Mouse (Mus musculus) spleen, postnatal 10 days (tissue): ENCODE results near the gene Prss32.

ENCODE experiments used
- DNase-seq, 2 experiments: peaks; one replicate each; pipeline ENCODE4 v3.0.0; 2021 to 2022; ENCODE audit warnings: low spot score in 2 of 2

Prss32 gene

DNA sequence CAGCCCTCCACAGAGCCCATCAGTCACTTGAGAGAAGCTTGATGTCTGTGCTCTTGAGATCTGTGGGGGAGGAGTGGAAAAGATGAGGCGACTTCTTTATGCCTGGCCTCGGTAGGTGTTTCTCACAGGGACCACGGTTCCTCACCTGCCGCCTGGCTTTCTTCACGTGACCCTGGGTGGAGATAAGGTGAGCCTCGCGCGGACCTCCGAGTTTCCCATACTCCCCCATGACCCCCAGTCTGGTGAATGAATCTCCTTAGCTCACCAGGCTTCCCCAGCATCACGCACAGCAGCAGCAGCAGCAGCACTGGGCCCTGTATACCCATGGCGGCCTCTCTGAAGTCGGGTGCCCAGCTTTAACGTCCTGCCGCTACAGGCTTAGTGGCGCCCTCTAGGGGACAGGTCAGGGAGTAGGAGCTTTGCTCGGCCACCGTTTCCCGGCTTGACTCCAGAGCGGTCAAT is at the start of gene Prss32, which contains the start of gene Prss41:
Prss32 (plus strand) TSS at position 44 of the 462 bp plus-strand sequence.
Prss41 (minus strand) TSS at position 361 of the 462 bp plus-strand sequence.
- peak; percentile 48 to 78 for DNase-seq

DNA sequence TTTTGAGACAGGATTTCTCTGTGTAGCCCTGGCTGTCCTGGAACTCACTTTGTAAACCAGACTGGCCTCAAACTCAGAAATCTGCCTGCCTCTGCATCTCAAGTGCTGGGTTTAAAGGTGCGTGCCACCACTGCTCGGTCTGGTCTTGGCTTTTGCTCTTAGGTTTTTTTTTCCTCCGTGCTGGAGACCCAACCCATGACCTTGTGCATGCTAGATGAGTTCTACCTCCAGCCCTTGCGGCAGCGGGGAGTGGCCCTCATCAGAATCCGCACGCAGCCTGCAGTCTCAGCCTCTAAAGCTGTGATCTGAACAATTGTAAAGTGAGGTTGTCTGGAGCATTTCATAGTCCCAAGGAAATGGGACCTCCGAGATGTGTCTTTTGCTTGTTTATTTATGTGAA is 48.3 kb upstream of the Prss32 start:
- no peak for DNase-seq

DNA sequence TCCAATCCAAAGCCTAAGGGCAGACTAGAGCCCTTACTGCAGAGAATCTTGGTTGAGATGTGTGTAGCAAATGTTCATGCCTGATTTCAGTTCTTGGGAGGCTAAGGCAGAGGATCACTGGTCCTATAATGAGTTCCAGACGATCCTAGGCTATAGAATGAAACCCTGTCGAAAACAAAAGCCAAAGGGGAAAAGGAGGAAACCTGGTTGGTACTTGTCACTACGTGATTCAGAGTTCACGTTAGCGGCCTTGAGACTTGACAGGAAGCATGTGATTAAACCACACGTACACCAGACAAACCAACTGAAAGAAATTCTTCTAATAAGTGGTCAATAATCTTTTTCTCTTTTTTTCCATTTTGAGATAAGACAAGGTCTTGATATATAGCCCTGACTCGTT is 46.3 kb upstream of the Prss32 start:
- no peak for DNase-seq

DNA sequence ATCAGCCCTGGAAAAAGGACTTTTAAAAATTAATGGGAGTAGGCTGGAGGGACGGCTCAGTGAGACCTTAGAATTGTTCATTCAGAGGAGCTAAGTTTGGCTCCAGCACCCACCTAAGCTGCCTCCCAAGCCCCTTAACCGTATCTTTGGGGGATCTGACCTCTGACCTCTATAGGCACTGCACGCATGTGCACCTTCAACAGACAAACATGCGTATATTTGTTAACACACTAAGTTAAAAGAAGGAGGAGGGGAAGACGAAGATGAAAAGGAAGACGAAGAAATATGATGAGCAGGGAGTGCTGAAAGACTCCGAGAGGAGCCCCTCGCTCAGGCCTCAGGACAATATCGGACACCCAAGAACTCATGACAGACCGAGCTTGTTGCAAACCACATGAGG is 42.0 kb upstream of the Prss32 start:
- DNase-seq, result no peak

DNA sequence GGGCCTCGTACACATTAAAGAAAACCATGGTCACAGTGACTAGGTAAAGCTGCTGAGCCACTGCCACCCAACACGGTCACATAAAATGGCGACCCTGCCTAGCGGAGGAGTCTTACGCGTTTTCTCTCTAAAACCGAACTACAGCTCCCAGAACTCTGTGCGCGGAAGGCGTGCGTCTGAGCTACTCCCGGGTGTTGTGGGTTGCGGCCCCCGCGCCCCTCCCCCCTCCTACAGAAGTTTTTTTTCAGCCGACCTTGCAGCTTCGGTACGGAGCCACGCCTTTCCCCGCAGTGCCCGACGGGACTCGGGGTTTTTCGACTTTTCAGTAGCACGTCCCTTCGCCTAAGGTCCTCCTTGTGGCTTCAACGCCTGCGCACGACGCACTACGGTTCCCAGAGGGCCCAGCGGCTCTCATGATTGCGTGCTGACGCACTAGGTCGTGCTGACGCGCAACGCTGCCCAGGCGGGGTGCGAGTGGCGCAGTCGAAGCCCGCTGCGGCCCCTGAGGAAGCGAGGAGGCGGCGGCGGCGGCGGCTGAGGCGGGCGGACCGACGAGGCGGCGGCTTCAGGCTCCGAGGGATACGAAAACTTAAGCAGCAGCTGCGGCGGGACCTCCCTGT is 40.8 kb upstream of the Prss32 start:
- DNase-seq, result peak; percentile 91 to 97

DNA sequence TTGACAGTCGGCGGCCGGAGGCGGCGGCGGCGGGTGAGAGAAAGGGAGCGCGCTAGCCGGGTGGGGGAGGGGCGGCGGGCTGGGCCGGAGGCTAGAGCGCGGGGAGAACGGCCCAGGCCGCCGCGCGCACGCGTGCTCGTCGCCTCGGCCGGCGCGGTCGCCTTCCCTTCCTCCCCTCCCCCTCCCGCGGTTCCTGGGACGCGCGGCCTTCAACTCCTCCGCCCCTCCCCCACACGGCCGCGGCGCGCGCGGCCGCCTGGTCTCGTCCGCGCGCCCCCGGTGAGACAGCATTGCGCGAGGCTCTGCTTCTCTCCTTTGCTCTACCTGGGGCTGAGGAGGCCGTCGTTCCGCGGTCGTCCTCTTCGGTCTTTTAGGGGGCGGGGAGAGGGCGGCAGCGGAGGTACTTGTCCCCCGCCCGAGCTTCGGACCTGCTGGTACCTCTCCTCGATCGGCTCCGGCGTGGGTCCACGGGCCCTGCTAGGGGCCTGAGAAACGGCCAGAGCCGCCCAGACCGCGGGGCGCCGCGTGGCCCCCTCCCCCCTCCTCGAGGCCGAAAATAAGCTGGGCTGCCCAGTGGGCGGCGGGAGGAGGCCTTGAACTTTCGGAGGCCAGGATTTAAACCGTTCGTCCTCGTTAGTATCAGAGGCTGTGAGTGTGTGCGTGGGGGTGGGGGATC is 40.2 kb upstream of the Prss32 start:
- DNase-seq, result peak in 1 of 2 experiments; percentile 91

DNA sequence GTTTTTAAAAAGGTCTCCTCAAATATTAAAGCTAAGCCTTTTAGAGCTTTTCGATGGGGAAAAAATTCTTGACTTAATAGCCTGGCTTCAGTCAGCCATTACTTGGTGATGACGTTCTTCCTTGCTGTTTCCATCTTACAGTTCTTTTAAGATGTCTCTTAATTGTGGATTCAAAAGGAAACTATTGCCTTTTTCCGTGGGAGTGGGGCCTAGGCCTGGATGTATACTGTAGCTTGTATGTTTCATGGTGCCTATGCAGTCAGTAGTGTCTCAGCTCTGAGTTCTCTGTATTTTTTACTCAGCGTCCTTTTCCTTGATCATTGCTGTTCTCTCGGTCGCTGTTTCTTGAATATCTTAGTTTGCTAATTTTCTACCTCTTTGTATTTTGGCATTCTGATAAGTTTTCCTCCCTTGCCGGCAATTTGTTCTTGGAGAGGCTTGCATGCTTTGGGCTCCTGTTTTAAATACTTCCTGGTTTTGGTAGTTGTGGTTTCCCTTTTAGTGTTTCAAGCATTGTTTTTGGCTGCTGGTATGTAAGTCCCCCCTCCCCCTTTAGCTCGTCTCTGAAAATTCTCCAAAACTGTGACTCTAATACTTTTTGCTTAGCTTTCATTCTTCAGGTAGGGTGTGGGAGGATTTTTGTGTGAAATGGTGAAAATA is 39.1 kb upstream of the Prss32 start:
- DNase-seq, result no peak

DNA sequence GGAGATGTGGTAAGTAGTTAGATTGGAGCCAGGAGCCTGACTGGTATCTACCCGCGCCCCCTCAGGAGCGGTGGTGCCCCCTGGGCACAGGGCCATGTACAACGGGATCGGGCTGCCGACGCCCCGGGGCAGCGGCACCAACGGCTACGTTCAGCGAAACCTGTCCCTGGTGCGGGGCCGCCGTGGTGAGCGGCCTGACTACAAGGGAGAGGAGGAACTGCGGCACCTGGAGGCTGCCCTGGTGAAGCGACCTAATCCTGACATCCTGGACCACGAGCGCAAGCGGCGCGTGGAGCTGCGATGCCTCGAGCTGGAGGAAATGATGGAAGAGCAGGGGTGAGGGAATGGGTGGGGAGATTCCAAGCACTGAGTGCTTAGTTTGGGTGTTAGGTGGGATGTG is 36.8 kb upstream of the Prss32 start:
- peak in 1 of 2 experiments; percentile 30 for DNase-seq

DNA sequence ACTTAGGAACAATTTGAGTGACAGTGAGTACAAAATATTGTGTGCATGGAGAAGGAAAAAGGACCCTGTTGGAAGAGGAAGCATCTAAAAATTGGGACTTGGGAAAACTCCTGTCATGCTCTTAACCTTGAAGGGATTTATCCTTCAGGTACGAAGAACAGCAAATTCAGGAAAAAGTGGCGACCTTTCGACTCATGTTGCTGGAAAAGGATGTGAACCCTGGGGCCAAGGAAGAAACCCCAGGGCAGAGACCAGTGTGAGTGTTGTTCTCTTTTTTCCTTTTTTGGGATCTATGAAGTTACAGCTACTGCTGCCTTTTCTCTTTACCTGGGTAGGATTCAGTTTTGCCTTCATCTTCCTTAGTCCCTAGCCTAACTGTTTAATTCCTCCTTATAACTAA is 35.7 kb upstream of the Prss32 start:
- no peak for DNase-seq

DNA sequence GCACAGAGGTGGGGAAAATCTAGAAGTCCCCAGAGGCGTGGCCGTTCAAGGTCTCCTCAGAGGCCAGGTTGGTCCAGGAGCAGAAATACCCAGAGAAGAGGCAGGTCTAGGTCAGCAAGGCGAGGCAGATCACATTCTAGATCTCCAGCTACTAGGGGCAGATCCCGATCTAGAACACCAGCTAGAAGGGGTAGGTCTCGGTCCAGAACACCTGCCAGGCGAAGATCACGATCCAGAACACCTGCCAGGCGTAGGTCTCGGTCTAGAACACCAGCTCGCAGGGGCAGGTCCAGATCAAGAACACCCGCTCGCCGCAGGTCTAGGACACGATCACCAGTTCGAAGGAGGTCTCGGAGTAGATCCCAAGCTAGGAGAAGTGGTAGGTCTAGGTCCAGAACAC is 28.0 kb upstream of the Prss32 start:
- DNase-seq, result no peak

DNA sequence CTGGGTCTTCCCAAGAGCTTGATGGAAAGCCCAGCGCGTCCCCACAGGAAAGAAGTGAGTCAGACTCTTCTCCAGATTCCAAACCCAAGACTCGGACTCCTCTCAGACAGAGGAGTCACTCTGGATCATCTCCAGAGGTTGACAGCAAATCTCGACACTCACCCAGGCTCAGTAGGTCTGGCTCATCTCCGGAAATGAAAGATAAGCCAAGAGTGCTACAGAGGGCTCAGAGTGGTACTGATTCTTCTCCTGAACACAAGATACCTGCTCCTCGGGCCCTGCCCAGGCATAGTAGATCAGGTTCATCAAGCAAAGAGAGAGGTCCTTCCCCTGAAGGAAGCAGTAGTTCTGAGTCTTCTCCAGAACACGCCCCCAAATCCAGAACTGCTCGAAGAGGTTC is 25.1 kb upstream of the Prss32 start:
- no peak for DNase-seq

DNA sequence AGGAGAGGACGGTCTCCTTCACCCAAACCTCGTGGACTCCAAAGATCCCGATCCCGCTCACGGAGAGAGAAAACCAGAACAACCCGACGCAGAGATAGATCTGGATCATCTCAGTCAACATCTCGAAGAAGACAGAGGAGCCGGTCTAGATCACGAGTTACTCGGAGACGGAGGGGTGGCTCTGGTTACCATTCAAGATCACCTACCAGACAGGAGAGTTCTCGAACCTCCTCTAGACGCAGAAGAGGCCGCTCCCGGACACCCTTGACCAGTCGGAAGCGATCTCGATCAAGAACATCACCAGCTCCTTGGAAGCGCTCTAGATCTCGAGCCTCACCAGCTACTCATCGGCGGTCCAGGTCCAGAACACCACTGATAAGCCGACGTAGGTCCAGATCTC is 24.4 kb upstream of the Prss32 start:
- no peak for DNase-seq

DNA sequence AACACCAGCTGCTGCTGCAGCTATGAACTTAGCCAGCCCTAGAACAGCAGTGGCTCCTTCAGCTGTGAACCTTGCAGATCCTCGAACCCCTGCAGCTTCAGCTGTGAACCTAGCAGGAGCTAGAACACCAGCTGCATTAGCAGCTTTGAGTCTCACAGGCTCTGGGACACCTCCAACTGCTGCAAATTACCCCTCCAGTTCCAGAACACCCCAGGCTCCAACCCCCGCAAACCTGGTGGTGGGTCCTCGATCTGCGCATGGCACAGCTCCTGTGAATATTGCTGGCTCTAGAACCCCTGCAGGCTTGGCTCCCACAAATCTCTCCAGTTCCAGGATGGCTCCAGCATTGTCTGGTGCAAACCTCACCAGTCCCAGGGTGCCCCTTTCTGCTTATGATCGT is 22.9 kb upstream of the Prss32 start:
- DNase-seq, result no peak

DNA sequence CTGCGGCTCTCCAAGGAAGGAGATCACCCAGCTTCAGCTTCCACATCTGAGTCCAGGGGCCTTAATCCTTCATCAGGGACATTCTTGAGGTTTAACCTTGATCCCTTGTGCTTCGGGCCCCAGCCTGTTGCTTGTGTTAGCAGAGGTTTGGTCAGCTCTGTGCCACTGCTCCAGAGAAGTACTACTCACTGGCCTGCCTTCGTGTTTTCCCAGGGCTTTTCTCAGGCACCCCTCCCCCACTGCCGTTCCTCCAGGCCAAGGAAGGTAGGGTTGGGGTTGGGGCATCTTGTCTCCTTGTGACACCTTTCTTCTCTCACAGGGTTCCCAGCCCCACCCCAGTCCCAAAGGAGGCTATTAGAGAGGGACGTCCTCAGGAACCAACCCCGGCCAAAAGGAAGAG is 21.6 kb upstream of the Prss32 start:
- no peak for DNase-seq

DNA sequence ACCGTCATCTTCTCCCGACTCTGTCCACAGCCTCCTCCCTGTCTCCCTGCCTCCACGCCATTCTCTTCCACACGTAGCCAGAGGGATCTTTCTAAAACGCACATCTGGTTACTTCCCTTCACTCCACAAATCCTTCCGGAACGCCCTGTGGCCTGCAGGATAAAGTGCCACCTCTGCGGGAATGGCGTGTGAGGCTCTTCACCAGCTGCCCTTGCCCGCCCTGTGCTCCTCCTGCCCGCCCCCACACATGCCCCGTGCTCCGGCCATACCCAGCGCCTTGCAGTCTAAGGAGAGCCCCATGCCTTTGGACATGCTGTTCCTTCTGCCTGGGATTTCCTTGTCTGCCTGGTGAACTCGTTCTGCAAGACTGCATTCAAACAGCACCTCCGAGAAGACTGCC is 20.6 kb upstream of the Prss32 start:
- no peak for DNase-seq

DNA sequence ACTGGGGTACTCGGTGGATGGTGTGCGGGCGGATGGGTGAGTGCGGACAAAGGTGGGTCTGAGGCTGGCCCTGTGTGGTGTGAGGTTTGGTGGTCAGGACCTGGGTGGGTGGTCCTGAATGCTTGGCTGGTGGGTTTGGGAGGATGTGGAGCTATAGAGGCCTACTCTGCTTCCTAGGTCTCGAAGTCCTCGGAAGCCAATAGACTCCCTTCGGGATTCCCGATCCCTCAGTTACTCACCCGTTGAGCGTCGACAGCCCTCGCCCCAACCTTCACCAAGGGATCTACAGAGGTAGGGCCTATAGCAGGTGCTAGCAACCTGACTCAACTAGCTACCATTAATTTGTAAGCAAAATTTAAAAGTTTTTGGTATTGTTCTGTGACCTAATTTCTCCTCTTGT is 20.0 kb upstream of the Prss32 start:
- DNase-seq, result no peak

DNA sequence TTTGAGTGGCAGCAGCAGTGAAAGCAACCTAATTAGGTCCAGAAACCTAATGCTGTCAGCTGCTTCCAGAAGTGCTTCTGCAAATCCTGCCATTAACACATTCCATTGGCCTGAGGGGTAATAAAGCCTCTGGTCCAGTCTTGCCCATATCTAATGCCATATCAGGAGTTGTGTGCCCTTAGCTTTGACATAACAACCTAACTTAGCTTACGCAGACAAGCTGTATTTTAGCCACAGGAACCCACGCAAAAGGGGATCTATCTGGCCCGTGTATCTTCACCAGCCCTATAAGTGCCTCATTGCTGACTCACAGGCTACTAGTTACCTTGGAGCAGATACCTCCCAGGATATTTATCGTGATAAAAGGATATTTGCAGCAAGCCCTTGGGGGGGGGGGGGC is 18.1 kb upstream of the Prss32 start:
- no peak for DNase-seq

DNA sequence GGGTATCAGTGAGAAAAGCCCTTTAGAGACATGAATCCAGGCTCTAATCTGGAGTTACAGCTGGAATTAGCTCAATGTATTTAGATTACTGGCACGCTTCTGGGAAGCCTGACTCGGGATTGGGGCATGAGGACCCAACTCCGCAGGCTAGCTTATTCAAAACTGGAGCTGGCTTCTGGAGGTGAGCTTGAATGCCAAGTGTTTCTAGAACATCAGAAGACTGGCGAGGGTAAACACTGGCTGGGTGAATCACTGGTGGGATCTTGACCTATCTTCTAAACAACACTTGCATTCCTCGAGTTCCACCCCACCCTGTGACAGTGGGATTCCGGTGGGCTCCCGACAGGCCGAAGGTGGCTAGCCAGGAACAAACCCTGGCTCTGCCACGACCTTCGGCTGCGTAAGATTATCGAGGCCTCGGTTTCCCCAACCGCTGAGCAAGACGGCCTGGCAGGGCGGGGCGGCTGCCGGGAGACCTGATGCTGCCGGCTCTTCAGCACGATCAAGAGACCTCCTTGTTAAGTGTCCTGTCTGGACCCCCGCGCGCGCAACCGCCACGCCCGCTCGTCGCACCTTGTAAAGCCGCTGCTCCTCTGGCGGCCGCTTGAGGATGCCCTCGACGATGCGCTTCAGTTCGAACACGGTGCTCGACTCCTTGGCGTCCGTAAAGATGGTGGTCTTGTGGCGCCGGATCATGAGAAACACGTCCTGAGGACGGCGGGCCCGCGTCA is 15.2 kb upstream of the Prss32 start:
- peak; percentile 72 to 75 for DNase-seq

DNA sequence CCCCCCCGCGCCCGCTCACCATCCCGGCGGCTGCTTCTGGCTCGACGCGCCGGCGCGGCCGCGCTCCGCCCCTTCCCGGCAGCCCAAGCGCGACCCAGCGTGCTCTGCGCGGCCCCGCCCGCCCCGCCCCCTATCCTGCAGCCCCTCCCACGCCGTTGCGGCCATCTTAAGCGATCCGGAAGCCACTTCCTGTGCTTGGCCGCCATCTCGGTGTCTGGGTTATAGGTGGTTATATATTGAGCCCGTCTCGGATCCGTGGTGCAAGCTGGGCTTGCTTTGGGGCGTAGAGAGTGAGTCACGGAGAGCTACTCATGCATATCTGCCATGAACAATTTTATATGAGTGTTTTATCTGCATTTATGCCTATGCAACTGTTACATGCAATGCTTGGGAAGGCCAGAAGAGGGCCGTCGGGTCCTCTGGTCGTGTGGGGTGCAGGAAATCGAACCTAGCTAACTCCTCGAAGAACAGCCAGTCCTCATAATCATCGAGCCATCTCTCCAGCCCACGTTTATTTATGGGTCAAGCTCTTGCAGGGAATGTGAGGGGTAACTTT is 14.5 kb upstream of the Prss32 start, which contains the start of gene Elob:
Elob (minus strand) TSS at position 73 of the 556 bp plus-strand sequence.
- peak; percentile 76 to 89 for DNase-seq

DNA sequence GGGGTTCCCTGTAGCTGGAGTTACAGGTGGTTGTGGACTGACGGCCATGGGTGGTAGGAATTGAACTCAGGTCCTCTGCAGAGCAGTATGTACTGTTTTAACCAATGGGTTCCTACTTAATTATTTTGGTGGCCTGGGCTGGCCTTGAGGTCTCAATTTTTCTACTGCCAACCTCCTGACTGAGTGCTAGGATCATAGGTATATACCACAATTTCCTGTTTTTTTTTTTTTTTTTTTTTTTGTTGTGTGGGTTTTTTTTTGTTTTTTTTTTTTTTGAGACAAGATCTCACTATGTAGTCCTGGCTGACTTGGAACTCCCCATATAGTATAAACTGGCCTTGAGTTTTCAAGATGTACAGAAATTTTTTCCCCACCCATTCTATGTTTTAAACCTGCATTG is 12.5 kb upstream of the Prss32 start:
- no peak for DNase-seq

DNA sequence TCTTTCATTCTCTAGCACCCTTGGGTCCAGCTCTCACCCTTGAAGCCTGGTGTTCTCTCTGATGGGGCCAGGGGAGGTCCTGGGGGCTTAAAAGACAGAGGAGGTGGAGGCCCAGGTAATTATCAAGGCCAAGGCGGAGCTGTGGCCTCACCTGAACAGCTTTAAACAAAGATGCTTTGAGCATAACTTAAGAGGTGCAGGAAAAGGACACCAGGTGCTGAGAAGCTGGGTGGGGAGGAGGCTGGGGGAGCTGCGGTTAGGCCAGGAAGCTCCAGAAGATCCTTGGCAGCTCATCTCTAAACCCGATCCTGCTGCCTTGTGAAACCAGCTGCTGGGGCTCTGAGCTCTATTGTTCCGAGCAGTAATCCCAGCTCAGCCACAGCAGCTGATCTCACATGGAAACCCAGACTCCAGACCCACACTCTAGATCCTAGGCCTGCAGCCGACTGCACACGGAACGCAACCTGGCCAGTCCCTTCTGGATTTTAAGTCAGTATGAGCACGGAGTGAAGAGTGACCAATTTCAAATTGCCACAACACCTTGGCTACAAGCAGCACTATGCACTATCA is 7.6 kb upstream of the Prss32 start, which contains the start of gene Prss33:
Prss33 (minus strand) TSS at position 51 of the 570 bp plus-strand sequence.
- DNase-seq, result no peak
